ENCODE assay signal across 16 mouse cellular contexts in genomic region chr8:10974659-10975058, GRCm38 (mm10). TPM values are rescaled to one million over a fixed set of nuclear protein-coding genes. Genes with fewer than 3 reads are reported as not detected.
DNase-seq lines count a peak whose midpoint lies in the region; ATAC-seq lines count a peak whose summit lies in the region.
"Had no signal": no experiment of that assay in that cellular context is flagged by ENCODE, and none has a peak within 500 bp of the region (broad histone marks: within the 10 kb centered on the region; RNA-seq: fewer than 3 reads in every experiment).

No protein-coding gene starts in this region.

- no peaks in the 10 kb centered on the region for H3K9me3 ChIP-seq in hindbrain, embryonic 10.5 days
- no peaks in the 10 kb centered on the region for H3K9me3 ChIP-seq in hindbrain, embryonic 16.5 days (ENCODE audit: control insufficient read depth, low read length)
- H3K9me3 ChIP-seq in lung, embryonic 16.5 days (ENCODE audit: control insufficient read depth, low read length) = no peaks in the 10 kb centered on the region
- no peaks in the 10 kb centered on the region for H3K9me3 ChIP-seq in limb, embryonic 10.5 days (replicated peaks)
- no peaks in the 10 kb centered on the region for H3K9me3 ChIP-seq in stomach, embryonic 16.5 days (replicated peaks; ENCODE audit: control insufficient read depth, low read length)
- H3K9me3 ChIP-seq: G1E; megakaryocyte, embryonic 14.5 days had no signal

- H3K4me2 ChIP-seq in hindbrain, embryonic 16.5 days (ENCODE audit: low read length) = no peak overlapping the region
- H3K4me2 ChIP-seq in lung, embryonic 16.5 days (ENCODE audit: low read depth, low read length) = no peak overlapping the region
- H3K4me2 ChIP-seq in stomach, embryonic 16.5 days (ENCODE audit: low read depth, low read length) = no peak overlapping the region

- no peak overlapping the region for H3K4me3 ChIP-seq in hindbrain, embryonic 10.5 days
- H3K4me3 ChIP-seq in hindbrain, embryonic 16.5 days (ENCODE audit: low read length) = no peak overlapping the region
- no peak overlapping the region for H3K4me3 ChIP-seq in lung, embryonic 16.5 days (ENCODE audit: low read length)
- H3K4me3 ChIP-seq in limb, embryonic 10.5 days = no peak overlapping the region
- no peak overlapping the region for H3K4me3 ChIP-seq in stomach, embryonic 16.5 days (replicated peaks; ENCODE audit: low read length)
- H3K4me3 ChIP-seq: erythroblast, embryonic 14.5 days; megakaryocyte, embryonic 14.5 days had no signal

- no peak for ATAC-seq in hindbrain, embryonic 16.5 days
- peak; percentile 19 for ATAC-seq in lung, embryonic 16.5 days (ENCODE audit: low read depth)
- ATAC-seq in stomach, embryonic 16.5 days (ENCODE audit: insufficient read depth, low FRiP score) = peak; percentile 35; the same call in 1 of the 2 replicates

- H3K36me3 ChIP-seq in hindbrain, embryonic 10.5 days = no peaks in the 10 kb centered on the region
- no peaks in the 10 kb centered on the region for H3K36me3 ChIP-seq in hindbrain, embryonic 16.5 days (ENCODE audit: control insufficient read depth, insufficient read depth, low read length)
- no peaks in the 10 kb centered on the region for H3K36me3 ChIP-seq in lung, embryonic 16.5 days (ENCODE audit: control insufficient read depth, insufficient read depth, low read length)
- no peaks in the 10 kb centered on the region for H3K36me3 ChIP-seq in limb, embryonic 10.5 days
- no peaks in the 10 kb centered on the region for H3K36me3 ChIP-seq in stomach, embryonic 16.5 days (ENCODE audit: control insufficient read depth, insufficient read depth, low read length)
- H3K36me3 ChIP-seq: G1E had no signal

- no peak for DNase-seq in hindbrain, embryonic 10.5 days (ENCODE audit: low spot score)
- no peak for DNase-seq in lung, postnatal 14 days
- DNase-seq in limb, embryonic 10.5 days (ENCODE audit: low spot score) = no peak
- DNase-seq in urinary bladder, postnatal 14 days (ENCODE audit: low spot score) = no peak
- DNase-seq in cerebellum, postnatal 10 days = no peak
- DNase-seq: adrenal gland, postnatal 25 days; B cell, adult 2 months; cerebellum, postnatal 25 days; heart, postnatal 14 days; thymus, adult 18-20 months had no signal

- no peak overlapping the region for H3K9ac ChIP-seq in hindbrain, embryonic 16.5 days (ENCODE audit: low read depth, low read length)
- no peak overlapping the region for H3K9ac ChIP-seq in lung, embryonic 16.5 days (ENCODE audit: low read length)
- no peak overlapping the region for H3K9ac ChIP-seq in stomach, embryonic 16.5 days (ENCODE audit: low read length)

- peaks cover 8% of the 10 kb centered on the region for H3K27me3 ChIP-seq in hindbrain, embryonic 10.5 days (ENCODE audit: insufficient read depth, poor library complexity, severe bottlenecking)
- no peaks in the 10 kb centered on the region for H3K27me3 ChIP-seq in hindbrain, embryonic 16.5 days (replicated peaks; ENCODE audit: control insufficient read depth, insufficient read depth, low read length)
- H3K27me3 ChIP-seq in lung, embryonic 16.5 days (ENCODE audit: control insufficient read depth, insufficient read depth, low read depth, low read length) = no peaks in the 10 kb centered on the region
- peaks cover 12% of the 10 kb centered on the region; the same call in 1 of the 2 replicates for H3K27me3 ChIP-seq in limb, embryonic 10.5 days (ENCODE audit: low read depth, poor library complexity, severe bottlenecking)
- H3K27me3 ChIP-seq in stomach, embryonic 16.5 days (ENCODE audit: control insufficient read depth, insufficient read depth, low read length) = no peaks in the 10 kb centered on the region

- WGBS in hindbrain, embryonic 10.5 days = 0% methylated on average over 2 of the region's 2 CpGs
- 14% methylated on average over 2 of the region's 2 CpGs for WGBS in hindbrain, embryonic 16.5 days
- WGBS in lung, embryonic 16.5 days = 3% methylated on average over 2 of the region's 2 CpGs
- 14% methylated on average over 2 of the region's 2 CpGs for WGBS in limb, embryonic 10.5 days
- 16% methylated on average over 2 of the region's 2 CpGs for WGBS in stomach, embryonic 16.5 days

- H3K27ac ChIP-seq in hindbrain, embryonic 10.5 days = peak overlapping the region; percentile 68
- no peak overlapping the region for H3K27ac ChIP-seq in hindbrain, embryonic 16.5 days (ENCODE audit: low read depth, low read length)
- peak overlapping the region; percentile 21; the same call in 1 of the 2 replicates for H3K27ac ChIP-seq in lung, embryonic 16.5 days (ENCODE audit: low read length)
- peak overlapping the region; percentile 73; the same call in 1 of the 2 replicates for H3K27ac ChIP-seq in limb, embryonic 10.5 days
- H3K27ac ChIP-seq in stomach, embryonic 16.5 days (ENCODE audit: low read length) = peak overlapping the region; percentile 80

- peaks cover 91% of the 10 kb centered on the region for H3K4me1 ChIP-seq in hindbrain, embryonic 10.5 days (replicated peaks)
- H3K4me1 ChIP-seq in hindbrain, embryonic 16.5 days (ENCODE audit: control insufficient read depth, insufficient read depth, low read depth, low read length) = peaks cover 35% of the 10 kb centered on the region
- H3K4me1 ChIP-seq in lung, embryonic 16.5 days (replicated peaks; ENCODE audit: control insufficient read depth, insufficient read depth, low read length) = peaks cover 64% of the 10 kb centered on the region
- H3K4me1 ChIP-seq in limb, embryonic 10.5 days = peaks cover 46% of the 10 kb centered on the region
- H3K4me1 ChIP-seq in stomach, embryonic 16.5 days (ENCODE audit: control insufficient read depth, insufficient read depth, low read length) = peaks cover 68% of the 10 kb centered on the region

RNA-seq across cellular contexts. Expression of gene Irs2, which starts 33.6 kb away (rescaled TPM):
- polyA plus RNA-seq in hindbrain, embryonic 10.5 days (2016; fragmentation: Nextera tagmentation; extraction: Ambion mirVana) = 4.9 and 6.0 TPM in 2 replicates
- polyA plus RNA-seq in hindbrain, embryonic 16.5 days (2015; fragmentation: Nextera tagmentation; extraction: Ambion mirVana) = 4.1 and 4.6 TPM in 2 replicates
- 2.8 and 2.9 TPM in 2 replicates for polyA plus RNA-seq in lung, embryonic 16.5 days (2015; fragmentation: Nextera tagmentation; extraction: Ambion mirVana)
- 5.8 and 9.7 TPM in 2 replicates for polyA plus RNA-seq in limb, embryonic 10.5 days (2016; fragmentation: Nextera tagmentation; extraction: Ambion mirVana)
- polyA plus RNA-seq in stomach, embryonic 16.5 days (2015; fragmentation: Nextera tagmentation; extraction: Ambion mirVana) = 3.3 and 3.4 TPM in 2 replicates
